Mouse (Mus musculus) stomach, postnatal 0 days (tissue): ENCODE results near the gene Mndal.
"Not testable (repeated sequence)": the region's sequence is repeated elsewhere in the genome, so short reads cannot be mapped to it uniquely, and the experiment has no call there.

ENCODE experiments used
- CTCF ChIP-seq: IDR thresholded peaks from 2 replicates; pipeline ENCODE4 v1.5.1; 2016; ENCODE audit warnings: antibody characterized with exemption, low read depth, mild to moderate bottlenecking, moderate library complexity
- EP300 ChIP-seq: optimal IDR thresholded peaks from 2 replicates; pipeline ENCODE3; 2016; ENCODE audit warnings: antibody characterized with exemption

- not testable (repeated sequence) for TF ChIP-seq CTCF, EP300
Observed at GRCm38 (mm10) chr1:173802207-173802606, 140.1 kb downstream of the Mndal start.
